Mouse (Mus musculus) small intestine, adult 2 months (tissue): ENCODE results near the gene Nup88.

Source experiments
- CTCF ChIP-seq: fragments of 200-500 bp; IDR thresholded peaks from 2 replicates; pipeline ENCODE4 v1.5.1; 2012; ENCODE audit warnings: low read depth, mild to moderate bottlenecking, control low read depth, inconsistent platforms, low read length, moderate library complexity, mixed read lengths; ENCODE audit not compliant: insufficient replicate concordance, insufficient read length; ENCODE audit errors: extremely low read depth
- POLR2A ChIP-seq: fragments of 200-500 bp; IDR thresholded peaks from 2 replicates; pipeline ENCODE4 v1.6.1; 2012; ENCODE audit warnings: low read depth, mild to moderate bottlenecking, control low read depth, inconsistent platforms, low read length, moderate library complexity

- TF ChIP-seq CTCF (no peak), POLR2A (no peak)
Observed at GRCm38 (mm10) chr11:71007026-71007425, 37.3 kb upstream of the Nup88 start.
